Mouse (Mus musculus) erythroblast, adult 5-6 weeks (primary cell): ENCODE measurements around the gene Kcna1. TPM values are rescaled to one million over a fixed set of nuclear protein-coding genes. Genes with fewer than 3 reads are reported as not detected.

Experiments
- ATAC-seq: replicated peaks from 2 replicates; pipeline ENCODE4 v1.8.0; 2016; ENCODE audit warnings: moderate number of reproducible peaks, mild to moderate bottlenecking, moderate TSS enrichment, inconsistent platforms; ENCODE audit not compliant: poor library complexity, low FRiP score, severe bottlenecking
- total RNA-seq, 2 experiments: library from RNA; stranded (forward) in 1 of 2; stranded (reverse) in 1 of 2; fragments of 150-400 nt in 1 of 2; fragments of 200-764, 138-1000 nt in 1 of 2; gene quantifications; 2 replicates each; pipeline versions ENCODE4 v1.2.3 to v1.2.4; 2015 to 2017; ENCODE audit warnings: low replicate concordance in 2 of 2

The Kcna1 gene
- total RNA-seq (2015; ENCODE audit: low replicate concordance) (not detected in 2 replicates), total RNA-seq (2017; ENCODE audit: low replicate concordance) (0.17 TPM in 1 of 2 replicates, not detected in the other)

DNA sequence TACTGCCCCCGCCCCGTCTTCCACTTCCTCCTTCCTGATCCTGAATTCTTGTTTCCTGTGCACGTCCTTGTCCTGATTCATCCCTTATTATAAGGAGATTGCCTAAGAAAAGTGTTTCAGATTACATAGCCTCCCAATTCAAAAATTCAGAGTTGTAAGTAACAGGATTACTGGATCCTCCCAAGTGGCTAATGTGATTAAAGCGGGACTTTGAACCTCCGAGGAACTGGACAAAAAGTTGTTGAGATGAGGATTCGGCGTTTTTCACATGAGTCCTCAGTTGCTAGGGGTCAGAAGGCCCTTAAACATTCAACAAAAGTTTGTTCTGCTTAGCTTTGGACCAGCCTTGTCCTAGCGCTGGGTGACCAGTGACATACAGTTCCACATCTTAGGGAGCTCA is at the start of gene Kcna1:
Gene Kcna1, minus strand, starts transcription at position 4 of the 400 bp plus-strand sequence.
- ATAC-seq = no peak

DNA sequence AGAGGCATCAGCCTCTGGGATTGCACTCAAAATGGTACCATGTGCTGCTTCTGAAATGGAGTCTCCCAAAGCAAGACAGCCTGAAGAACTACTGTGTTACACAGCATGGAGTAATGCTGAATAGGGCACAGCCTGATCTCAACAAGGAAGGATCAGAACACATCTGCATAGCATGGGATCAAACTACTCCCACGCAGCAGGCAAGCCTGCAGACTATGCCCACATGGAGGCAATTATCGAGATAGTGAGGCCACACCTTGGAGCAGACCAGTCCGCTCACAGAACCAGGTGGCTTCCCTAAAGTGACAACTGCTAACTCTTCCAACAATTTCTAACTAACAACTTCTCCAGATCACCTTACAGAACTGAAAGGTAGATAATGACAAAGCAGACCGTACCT is 40.9 kb upstream of the Kcna1 start:
- no peak for ATAC-seq

DNA sequence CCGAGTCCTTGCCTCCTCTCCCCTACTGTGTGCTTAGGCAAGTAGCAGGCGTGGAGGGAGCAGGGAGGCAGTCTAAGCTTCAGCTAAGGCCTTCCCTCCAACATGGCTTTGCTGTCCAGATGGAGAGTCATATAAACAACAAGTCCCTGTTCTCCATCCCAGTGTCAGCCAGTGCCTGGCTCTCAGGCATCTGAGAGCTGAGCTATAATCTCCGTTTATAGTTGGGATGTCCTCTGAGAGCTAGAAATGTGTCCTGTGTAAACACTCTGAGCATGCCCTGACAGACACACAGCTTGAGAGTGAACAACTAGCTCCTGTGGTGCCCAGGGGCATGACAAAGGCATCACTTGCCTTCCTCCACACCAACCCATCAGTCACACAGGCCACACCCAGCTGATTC is 39.0 kb upstream of the Kcna1 start:
- ATAC-seq = no peak

DNA sequence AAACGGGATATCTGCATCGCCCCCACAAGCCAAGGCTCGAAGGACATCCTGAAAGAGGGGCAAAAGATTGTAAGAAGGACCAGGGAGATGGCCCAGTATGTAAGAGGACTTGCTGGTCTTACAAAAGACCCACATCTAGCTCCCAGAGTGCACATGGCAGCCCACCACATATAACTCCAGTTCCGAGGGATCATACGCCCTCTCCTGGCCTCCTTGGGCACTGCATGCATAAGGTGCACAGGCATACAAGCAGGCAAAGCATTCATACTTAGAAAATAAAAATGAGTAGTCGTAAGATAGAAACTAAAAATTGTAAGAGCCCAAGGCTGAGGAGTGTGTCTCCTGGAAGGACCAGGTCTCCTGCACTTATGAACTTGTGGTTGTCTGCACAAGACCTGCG is 32.8 kb upstream of the Kcna1 start:
- no peak for ATAC-seq

DNA sequence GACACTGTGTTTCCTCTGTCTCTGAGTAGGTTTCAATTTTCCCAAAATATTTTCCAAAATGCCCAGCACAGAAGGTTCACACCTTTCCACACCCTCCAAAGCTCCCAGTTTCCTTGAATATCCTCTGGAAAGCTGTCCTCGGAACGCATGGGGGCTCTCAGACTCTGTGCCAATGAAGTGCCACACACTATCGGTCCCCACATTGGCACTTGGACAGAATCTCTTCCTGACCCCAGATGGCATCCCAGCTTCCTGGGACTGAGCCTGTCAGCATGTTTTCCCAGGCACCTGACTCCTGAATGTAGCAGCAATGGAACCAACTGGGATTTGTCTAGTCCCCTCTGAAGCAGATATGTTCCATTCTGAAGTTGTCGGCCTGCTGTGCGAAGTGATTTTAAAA is 20.8 kb upstream of the Kcna1 start:
- no peak for ATAC-seq

DNA sequence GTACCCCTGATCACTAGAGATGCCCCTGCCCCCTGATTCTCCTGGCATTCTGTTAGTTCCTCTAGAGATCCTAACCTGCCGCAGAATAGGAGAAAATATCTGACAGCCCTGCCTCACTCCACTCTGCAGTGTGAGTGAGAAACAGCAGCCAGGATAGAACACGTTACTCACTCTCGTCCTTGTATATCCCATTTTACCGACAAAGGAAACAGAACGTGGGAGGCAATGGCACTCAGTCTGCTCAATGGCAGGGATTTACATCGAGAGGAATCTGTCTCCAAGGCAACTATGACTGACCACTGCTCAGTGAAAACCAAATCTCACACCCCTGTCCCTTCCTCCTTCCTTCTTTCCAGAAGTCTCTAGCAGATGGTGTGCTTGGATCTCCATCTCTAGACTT is 19.9 kb upstream of the Kcna1 start:
- no peak for ATAC-seq

DNA sequence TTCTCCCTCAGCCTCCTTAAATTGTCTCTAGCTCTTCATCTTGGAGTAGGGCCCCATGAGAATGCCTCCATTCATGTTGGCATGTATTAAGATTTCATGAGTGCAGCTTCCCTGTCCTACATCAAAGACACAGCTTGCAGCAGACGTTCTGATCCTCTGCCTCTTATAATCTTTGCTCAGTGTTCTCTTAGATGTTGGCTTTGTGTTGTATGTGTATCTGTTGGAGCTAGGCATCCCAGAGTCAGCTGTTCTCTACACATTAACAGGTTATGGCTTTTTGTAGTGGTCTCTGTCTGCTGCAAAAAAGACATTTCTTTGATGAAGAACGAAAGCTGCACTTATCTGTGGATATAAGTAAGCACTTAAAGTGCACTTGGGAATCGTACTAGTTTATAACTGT is 18.4 kb upstream of the Kcna1 start:
- ATAC-seq = no peak

DNA sequence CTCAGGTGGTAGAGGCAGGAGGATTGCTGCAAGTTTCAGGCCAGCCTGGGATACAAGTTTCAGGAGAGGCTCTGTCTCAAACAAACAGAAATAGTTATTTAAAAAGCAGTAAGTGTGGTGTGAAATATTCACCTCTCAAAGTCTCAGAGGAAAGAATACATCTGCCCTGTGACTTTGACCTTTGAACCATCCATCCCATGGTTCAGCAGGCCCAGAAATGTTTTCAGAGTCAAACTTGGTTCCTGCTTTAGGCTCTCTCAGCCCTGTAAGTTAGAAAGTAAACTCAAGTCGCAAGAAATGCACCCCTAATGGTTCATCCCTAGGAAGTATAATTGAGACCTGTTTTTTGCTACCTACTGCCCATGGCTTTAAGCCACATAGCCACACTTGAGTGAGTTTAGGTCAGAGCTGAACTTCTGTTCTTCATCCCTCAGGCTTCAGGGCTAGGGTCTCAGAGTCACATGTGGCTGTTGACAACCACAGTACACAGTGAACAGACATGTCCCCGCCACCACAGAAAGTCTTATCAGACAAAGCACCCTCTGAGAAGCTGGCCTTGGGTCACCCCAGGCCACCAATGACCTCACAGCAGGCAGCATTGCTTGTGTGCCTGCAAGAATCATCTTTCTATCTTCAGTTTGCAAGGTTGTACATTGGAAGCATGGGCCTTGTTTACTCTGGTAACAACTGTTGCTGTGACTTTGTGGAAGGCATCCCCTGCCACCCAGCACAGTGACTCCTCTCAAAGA is 11.6 kb upstream of the Kcna1 start:
- ATAC-seq = no peak

DNA sequence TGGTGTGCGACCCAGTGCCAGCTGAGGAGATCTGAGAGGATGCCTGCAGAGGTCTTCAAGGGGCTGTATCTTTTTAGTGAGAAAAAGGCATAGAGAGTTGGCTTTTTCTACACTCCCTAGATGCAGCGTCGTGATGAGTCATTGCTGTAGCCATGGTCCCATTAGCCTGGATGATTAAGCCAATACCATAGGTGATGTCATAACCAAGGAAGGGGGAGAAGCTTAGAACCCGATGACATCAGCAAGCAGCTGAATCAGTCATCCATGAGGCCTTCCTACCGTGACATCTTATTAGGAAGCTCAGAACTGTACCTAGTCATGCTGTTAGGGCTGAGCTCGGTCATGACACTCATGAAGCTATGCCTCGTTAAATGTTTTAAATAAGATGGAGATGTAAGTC is 7.4 kb upstream of the Kcna1 start:
- no peak for ATAC-seq

DNA sequence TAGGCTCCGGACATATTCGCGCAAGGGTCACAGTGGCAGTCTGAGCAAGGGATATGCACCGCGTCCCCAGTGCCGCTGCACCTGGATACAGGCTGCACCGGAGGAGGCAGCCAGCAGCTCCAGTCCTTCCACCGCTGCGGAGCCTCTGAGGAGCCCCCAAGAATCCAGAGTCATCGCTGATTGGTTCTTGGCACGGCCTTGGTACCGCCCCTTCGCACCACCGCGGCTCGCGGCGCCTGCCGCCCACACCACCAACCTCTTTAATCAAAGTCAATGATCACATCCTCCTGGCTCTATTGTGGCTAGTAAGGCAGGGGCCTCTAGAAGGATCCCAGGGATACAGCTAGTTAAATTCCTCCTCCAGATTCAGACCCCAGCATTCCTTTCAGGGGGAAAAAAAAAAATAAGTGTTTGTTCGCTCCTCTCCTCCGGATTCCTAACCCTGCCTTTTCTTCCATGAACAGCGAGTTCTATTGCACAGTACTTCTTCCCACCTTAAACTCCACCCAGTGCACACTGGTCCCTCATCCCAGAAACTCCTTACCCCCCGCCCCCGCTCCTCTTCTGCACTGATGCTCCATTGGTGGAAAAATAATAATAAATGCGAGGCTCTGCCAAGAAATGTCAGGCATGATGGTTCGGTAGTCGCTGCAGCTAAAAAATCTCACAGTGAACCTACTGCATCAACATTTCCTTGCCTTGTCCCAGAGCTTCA is 383 bp downstream of the Kcna1 start:
- no peak for ATAC-seq

DNA sequence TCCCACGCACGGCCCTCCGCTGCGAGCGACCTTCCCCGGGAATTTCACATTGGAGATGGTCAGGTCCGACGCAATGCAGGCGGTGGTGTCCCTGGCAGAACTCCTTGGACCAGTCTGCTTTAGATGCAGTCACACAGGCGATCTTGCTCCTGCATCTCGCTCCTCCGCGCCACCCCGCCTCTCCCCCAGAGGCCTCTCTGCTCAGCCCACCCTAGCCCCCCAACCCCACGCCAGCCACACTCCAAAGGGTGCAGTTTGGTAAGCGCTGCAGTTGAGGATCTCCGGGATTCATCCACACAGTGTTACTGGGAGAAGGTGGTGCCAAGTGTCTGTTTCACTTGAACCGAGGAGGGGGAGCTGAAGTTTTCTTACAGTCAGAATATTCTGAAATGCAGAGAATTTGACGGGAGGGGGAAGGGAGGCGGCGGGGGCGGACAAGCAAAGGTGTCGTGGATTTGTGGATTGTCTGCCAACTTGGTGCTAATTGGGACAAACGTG is 1.1 kb downstream of the Kcna1 start:
- ATAC-seq = no peak

DNA sequence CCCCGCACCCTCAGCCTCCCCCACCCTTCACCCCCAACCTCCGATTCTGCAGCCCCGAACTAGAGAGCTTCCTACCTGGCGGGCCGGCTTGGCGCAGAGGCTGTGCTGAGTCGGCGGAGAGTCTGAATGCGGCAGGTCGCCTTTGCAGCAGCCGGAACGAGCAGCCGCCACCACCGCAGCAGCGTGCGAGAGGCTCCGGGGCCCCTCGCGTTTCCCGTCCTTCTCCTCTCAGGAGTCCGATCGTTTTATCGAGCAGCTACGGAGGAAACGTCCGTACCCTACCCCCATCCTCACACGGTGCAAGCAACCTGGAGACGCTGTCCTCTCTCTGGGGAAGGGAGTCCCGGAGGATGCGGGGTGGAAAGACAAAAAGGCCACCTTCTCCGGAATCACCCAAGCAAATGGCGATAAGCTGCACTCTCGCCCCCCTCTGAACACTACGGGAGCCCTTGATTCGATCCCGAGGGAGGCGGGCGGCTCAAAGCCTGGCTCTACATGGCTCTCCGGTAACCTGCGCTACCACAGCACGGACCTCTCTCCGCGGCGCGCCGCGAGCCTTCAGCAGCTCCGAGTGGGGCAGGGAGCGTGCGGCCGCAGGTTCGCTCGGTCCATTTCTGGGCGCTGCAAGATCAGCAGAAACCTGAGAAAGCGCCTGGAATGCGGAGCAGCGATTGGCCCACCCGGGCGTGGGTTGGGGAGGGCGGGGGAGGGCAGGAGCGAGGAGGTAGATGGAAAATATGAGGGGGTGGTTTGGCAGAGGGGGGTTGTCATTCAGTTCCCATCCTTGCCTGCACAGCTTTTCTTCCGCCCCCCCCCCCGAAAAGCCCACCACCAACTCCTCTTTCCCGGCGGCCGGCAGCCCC is 1.8 kb downstream of the Kcna1 start:
- ATAC-seq = no peak

DNA sequence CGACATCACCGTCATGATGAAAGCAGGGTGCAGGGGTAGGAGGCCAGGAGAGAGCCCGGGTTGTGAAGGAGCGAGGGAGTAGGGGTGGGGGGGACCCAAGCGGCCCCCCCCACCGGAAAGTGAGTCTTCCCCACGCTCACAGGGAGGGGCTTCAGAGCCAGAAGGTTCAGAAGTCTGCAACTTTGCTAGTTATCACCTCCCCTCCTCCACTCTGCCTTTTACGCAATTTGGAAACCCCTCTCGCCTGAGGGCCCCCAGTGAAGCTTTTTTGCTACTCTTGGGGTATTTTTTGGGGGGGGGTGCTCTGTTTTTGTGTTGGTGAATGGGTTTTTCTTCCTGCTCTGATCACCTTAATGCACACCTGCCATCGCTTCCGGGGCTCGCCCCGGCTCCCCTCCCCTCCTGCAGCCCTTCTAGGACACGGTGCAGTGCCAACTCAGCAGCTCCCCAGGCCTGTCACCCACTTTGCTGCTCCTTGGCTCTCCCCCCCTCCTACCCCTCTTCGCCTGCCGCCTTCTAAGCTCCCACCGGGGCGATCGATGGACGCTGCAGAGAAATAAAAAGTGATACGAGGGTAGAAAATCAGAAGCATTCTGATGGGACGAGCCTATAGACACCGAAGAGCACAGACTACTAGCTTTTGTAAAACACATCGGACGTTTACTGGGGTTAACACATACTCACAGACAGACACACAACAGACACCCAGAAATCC is 2.7 kb downstream of the Kcna1 start:
- ATAC-seq = no peak

DNA sequence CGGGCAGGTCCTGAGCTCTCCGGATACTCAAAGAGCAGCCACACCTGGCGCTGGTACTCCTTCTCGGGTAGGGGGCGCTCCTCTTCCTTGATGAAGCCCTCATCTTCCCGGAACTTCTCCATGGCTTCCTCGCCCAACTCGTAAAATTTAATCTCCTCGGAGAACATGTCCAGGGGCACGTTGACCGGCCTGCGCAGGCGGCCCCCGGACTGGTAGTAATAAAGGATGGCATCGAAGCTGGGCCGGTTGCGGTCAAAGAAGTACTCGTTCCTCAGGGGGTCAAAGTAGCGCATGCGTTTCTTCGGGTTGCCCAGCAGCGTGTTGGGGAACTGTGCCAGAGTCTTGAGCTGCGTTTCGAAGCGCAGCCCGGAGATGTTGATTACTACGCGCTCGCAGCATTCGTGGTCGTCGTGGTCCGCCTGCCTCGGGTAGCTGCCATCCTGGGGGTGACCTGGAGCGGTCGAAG is 3.3 kb downstream of the Kcna1 start:
- ATAC-seq = no peak

DNA sequence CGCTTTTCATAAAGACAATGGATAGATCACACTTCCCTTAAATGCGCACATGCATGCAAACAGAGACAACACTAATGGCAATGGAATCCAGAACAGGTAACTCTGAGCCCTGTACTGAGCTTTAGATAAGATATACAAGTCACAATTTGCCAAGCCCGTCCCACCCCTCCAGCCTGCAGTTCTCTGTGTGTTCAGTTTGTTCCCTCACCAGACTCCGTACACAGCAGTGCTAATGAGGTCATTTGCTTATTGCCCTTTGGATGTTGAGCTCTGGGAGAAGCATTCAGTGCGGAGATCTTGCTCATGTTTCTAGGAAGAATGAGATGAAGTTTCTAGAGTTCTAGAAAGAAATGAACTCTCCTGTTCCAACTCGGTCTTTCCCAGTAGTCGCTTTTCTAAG is 17.7 kb downstream of the Kcna1 start:
- no peak for ATAC-seq

DNA sequence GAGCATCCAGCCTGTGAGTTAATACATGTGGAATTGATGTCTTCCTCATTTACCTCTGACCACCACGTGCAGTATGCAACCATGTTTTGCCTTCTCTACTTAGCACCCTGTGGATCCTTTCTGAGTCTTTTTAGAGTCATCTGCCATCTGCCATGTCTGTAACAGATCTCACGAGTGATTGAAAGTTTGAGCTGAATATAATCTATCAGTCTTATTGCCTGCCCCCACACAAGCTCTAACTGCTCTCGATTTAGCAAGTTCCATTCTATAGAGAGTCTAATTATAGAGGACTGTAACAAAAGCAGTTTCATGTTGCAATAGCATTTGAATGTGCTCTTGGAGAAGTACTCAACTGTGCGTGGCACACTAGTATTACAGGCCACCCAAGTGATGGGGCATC is 27.7 kb downstream of the Kcna1 start:
- no peak for ATAC-seq

DNA sequence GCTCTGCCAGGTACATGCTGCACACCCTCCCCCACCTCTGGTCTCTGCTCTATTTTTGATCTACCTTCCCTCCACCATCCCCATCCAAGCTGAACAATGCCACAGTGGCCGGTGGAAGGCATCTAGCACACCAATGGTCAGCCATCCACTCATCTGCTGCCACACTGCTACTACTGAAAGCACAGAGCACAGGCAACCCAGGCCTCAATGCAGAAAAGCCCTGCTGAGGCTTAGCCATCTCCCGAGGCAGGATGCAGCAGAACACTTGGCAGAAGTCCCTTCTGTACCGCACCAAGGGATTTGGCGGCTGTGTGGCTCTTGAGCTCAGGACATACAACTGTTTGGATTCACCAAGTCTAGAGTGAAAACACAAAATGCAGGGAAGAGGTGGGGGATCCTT is 35.4 kb downstream of the Kcna1 start:
- no peak for ATAC-seq

DNA sequence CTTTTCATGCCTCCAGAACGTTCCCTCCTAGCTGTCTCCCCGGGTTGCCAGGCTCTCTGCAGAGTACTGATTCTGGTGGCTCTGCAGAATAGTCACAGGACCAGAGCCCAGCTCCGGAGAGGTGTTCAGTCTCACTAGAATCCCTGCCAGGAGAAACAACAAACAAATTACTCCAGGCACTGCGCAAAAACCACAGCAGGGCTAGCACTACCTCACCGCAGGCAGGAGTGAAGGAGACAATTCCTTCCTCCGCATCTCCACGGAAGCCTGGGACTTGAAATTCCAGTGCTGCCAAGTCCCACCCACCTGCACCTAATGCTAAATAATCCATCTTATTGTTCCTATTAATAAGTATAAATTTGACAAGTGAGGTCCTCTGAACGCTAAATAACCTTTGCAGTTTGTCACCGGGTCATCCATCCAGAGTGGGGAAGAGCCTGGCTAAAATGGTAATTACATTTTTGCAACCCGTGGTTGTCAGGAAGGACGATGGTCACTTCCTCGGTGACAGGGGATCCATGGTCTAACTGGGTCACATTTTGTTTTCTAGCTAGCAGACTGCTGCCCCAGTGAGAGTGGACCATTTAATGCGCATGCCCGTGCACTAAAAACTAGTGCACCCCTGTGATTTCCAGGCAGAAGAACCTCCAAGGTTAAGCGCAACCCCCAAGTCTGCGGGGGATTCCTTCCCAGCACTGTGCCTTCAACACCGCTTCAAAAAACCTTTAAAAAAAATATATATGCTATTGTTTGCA is 36.8 kb downstream of the Kcna1 start:
- no peak for ATAC-seq

DNA sequence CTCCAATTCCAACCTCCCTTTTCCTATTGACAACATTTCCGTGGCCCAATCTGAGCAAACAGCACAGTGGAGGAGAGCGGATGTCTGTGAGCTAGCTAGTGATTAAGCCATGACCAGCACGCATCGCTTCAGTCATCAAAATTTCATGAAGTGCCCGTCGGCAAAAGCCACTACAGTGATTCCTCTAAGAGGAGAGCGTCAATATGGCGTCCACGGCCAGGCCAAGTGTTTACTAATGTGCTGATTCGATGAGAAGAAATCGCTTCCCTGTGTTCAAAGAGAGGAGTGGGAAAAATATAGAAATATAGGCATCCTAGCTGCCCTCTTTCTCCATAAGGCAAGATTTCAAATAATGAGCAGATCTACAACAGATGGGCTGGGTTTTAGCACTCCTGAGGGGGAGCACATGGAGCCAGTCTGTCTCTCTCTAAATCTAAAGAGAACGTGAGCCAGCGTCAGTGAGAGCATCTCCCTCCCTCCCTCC is 44.3 kb downstream of the Kcna1 start:
- no peak for ATAC-seq
